Mouse (Mus musculus): ENCODE data around the gene Gnat3.

DNA sequence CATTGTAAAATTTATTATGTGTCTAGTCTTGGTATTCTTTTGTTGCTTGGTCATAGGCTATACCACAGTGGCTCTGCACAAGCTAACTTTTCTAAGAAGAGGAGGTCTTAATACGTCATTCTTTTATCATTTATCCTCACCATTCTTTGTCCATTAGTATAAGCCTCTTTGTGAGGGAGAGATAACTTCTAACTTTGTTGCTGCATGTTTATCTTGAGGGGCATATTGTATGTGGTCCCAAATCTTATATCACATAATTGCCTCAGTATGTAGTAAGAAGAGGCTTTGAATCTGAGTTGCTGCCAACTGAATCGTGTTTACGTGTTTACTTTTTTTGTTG lies 8.0 kb downstream of the Gnat3 start:
- TF ChIP-seq CTCF (IDR thresholded peaks at IDR 0.05; ENCODE audit: insufficient read depth, low read length) = no peak
- no peak for TF ChIP-seq POLR2A (IDR thresholded peaks at IDR 0.05; ENCODE audit: borderline replicate concordance, extremely low read depth, low read depth, low read length)
